8 mouse cellular contexts compared by ENCODE assay signal in the genomic region with DNA sequence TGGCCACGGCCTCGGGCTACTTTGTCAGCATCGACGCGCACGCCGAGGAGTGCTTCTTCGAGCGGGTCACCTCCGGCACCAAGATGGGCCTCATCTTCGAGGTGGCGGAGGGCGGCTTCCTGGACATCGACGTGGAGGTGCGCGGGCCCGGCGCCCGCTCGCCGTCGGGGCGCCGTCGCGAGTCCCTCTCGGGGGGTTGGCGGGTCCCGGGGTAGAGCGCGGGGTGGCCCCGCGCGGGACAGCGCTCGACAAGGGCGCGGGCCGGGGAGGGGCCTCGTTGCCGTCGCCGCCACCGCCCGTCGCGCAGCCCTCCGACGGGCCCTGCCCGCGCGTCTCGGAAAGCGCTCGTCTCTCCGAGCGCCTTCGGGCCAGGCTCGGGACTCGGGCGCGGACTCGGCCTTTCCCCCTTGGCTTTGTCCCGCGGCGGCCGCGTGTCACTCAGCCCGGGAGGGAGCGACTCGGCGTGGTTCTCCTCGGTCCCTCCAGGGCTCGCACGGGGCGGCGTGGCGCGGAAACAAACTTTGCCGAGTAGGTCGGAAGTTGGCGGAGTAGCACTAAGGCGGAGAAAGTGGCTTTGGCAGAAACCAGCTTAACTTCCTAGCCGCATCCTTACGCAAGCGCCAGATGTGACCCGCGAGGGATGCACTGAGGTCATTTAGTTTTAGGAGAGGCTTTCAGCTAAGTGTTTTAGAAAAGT. TPM values are rescaled to one million over a fixed set of nuclear protein-coding genes. Genes with fewer than 3 reads are reported as not detected.
DNase-seq lines count a peak whose midpoint lies in the region; ATAC-seq lines count a peak whose summit lies in the region.

No protein-coding gene starts in this region.

- H3K4me3 ChIP-seq in embryonic facial prominence, embryonic 10.5 days, result peak overlapping the region; percentile 99
- H3K4me3 ChIP-seq in lung, embryonic 15.5 days, result peak overlapping the region; percentile 80
- H3K4me3 ChIP-seq in neural tube, embryonic 15.5 days (replicated peaks), result peak overlapping the region; percentile 93

- peak overlapping the region; percentile 92 for H3K27ac ChIP-seq in embryonic facial prominence, embryonic 10.5 days (replicated peaks)
- peak overlapping the region; percentile 85 for H3K27ac ChIP-seq in lung, embryonic 15.5 days
- peak overlapping the region; percentile 83 for H3K27ac ChIP-seq in neural tube, embryonic 15.5 days (replicated peaks)

- H3K9ac ChIP-seq in lung, embryonic 15.5 days, result peak overlapping the region; percentile 85
- peak overlapping the region; percentile 72 for H3K9ac ChIP-seq in neural tube, embryonic 15.5 days (replicated peaks)

- no peaks in the 10 kb centered on the region for H3K27me3 ChIP-seq in embryonic facial prominence, embryonic 10.5 days (replicated peaks; ENCODE audit: low read depth, poor library complexity, severe bottlenecking)
- no peaks in the 10 kb centered on the region for H3K27me3 ChIP-seq in lung, embryonic 15.5 days
- H3K27me3 ChIP-seq in neural tube, embryonic 15.5 days (replicated peaks), result no peaks in the 10 kb centered on the region

- DNase-seq in A20 (ENCODE audit: low read depth, low spot score), result peak; percentile 72
- peak; percentile 70 for DNase-seq in embryonic facial prominence, embryonic 10.5 days (ENCODE audit: low spot score)
- DNase-seq in heart, adult 9 months (ENCODE audit: low spot score in 2 of 2), result peak; percentile 74 to 75
- DNase-seq in kidney, adult 8-10 months, result peak; percentile 73 to 75
- DNase-seq in thymus, adult 18-20 months, result peak; percentile 58 to 59

- under 1% methylated on average over 84 of the region's 89 CpGs for WGBS in embryonic facial prominence, embryonic 10.5 days
- WGBS in lung, embryonic 15.5 days, result under 1% methylated on average over 78 of the region's 89 CpGs
- under 1% methylated on average over 73 of the region's 89 CpGs for WGBS in neural tube, embryonic 15.5 days

- no peaks in the 10 kb centered on the region for H3K9me3 ChIP-seq in embryonic facial prominence, embryonic 10.5 days
- no peaks in the 10 kb centered on the region for H3K9me3 ChIP-seq in lung, embryonic 15.5 days
- H3K9me3 ChIP-seq in neural tube, embryonic 15.5 days (replicated peaks), result no peaks in the 10 kb centered on the region

- ATAC-seq in activated CD4-positive, CD25-positive, alpha-beta regulatory T cell, adult 4 months, result peak; percentile 41
- peak; percentile 73 for ATAC-seq in lung, embryonic 15.5 days (ENCODE audit: borderline replicate concordance, extremely low read depth, low FRiP score, low TSS enrichment)
- ATAC-seq in neural tube, embryonic 15.5 days (ENCODE audit: low FRiP score), result peak; percentile 67

- peak overlapping the region; percentile 65 for H3K4me2 ChIP-seq in lung, embryonic 15.5 days
- H3K4me2 ChIP-seq in neural tube, embryonic 15.5 days, result peak overlapping the region; percentile 83

- peaks cover 19% of the 10 kb centered on the region for H3K4me1 ChIP-seq in embryonic facial prominence, embryonic 10.5 days
- H3K4me1 ChIP-seq in lung, embryonic 15.5 days, result peaks cover 19% of the 10 kb centered on the region
- H3K4me1 ChIP-seq in neural tube, embryonic 15.5 days, result peaks cover 28% of the 10 kb centered on the region

- peaks cover 39% of the 10 kb centered on the region for H3K36me3 ChIP-seq in embryonic facial prominence, embryonic 10.5 days (replicated peaks)
- peaks cover 31% of the 10 kb centered on the region for H3K36me3 ChIP-seq in lung, embryonic 15.5 days
- peaks cover 29% of the 10 kb centered on the region for H3K36me3 ChIP-seq in neural tube, embryonic 15.5 days

RNA-seq across cellular contexts. Expression of gene Tmed2, which starts 0.6 kb away (rescaled TPM):
- 10 to 100 TPM; 67.0 to 80.4 TPM for polyA plus RNA-seq in activated CD4-positive, CD25-positive, alpha-beta regulatory T cell, adult 4 months (2017; shearing (Covaris generic))
- 453 and 454 TPM in 2 replicates for polyA plus RNA-seq in embryonic facial prominence, embryonic 10.5 days (2016; fragmentation: Nextera tagmentation; extraction: Ambion mirVana)
- polyA plus RNA-seq in lung, embryonic 15.5 days (2015; fragmentation: Nextera tagmentation; extraction: Ambion mirVana), result 636 TPM in 2 replicates
- polyA plus RNA-seq in neural tube, embryonic 15.5 days (2015; fragmentation: Nextera tagmentation; extraction: Ambion mirVana), result 336 and 384 TPM in 2 replicates

RNA-seq across cellular contexts. Expression of gene Rilpl1, which starts 9.9 kb away (rescaled TPM):
- under 1 TPM; 0.69 to 0.86 TPM for polyA plus RNA-seq in activated CD4-positive, CD25-positive, alpha-beta regulatory T cell, adult 4 months (2017; shearing (Covaris generic))
- 23.1 and 26.4 TPM in 2 replicates for polyA plus RNA-seq in embryonic facial prominence, embryonic 10.5 days (2016; fragmentation: Nextera tagmentation; extraction: Ambion mirVana)
- polyA plus RNA-seq in lung, embryonic 15.5 days (2015; fragmentation: Nextera tagmentation; extraction: Ambion mirVana), result 20.7 and 20.8 TPM in 2 replicates
- 14.3 and 14.6 TPM in 2 replicates for polyA plus RNA-seq in neural tube, embryonic 15.5 days (2015; fragmentation: Nextera tagmentation; extraction: Ambion mirVana)

RNA-seq across cellular contexts. Expression of gene Ddx55, which starts 11.6 kb away (rescaled TPM):
- 10 to 100 TPM; 16.3 to 16.6 TPM for polyA plus RNA-seq in activated CD4-positive, CD25-positive, alpha-beta regulatory T cell, adult 4 months (2017; shearing (Covaris generic))
- polyA plus RNA-seq in embryonic facial prominence, embryonic 10.5 days (2016; fragmentation: Nextera tagmentation; extraction: Ambion mirVana), result 16.7 and 18.2 TPM in 2 replicates
- polyA plus RNA-seq in lung, embryonic 15.5 days (2015; fragmentation: Nextera tagmentation; extraction: Ambion mirVana), result 12.3 and 12.5 TPM in 2 replicates
- 24.9 and 28.1 TPM in 2 replicates for polyA plus RNA-seq in neural tube, embryonic 15.5 days (2015; fragmentation: Nextera tagmentation; extraction: Ambion mirVana)

RNA-seq across cellular contexts. Expression of gene Eif2b1, which starts 37.9 kb away (rescaled TPM):
- 10 to 100 TPM; 49.2 to 55.6 TPM for polyA plus RNA-seq in activated CD4-positive, CD25-positive, alpha-beta regulatory T cell, adult 4 months (2017; shearing (Covaris generic))
- polyA plus RNA-seq in embryonic facial prominence, embryonic 10.5 days (2016; fragmentation: Nextera tagmentation; extraction: Ambion mirVana), result 83.7 and 88.2 TPM in 2 replicates
- 70.1 and 76.6 TPM in 2 replicates for polyA plus RNA-seq in lung, embryonic 15.5 days (2015; fragmentation: Nextera tagmentation; extraction: Ambion mirVana)
- 58.1 and 65.3 TPM in 2 replicates for polyA plus RNA-seq in neural tube, embryonic 15.5 days (2015; fragmentation: Nextera tagmentation; extraction: Ambion mirVana)

RNA-seq across cellular contexts. Expression of gene Gtf2h3, which starts 37.9 kb away (rescaled TPM):
- polyA plus RNA-seq in activated CD4-positive, CD25-positive, alpha-beta regulatory T cell, adult 4 months (2017; shearing (Covaris generic)), result 10 to 100 TPM; 52.7 to 61.3 TPM
- 114 TPM in 2 replicates for polyA plus RNA-seq in embryonic facial prominence, embryonic 10.5 days (2016; fragmentation: Nextera tagmentation; extraction: Ambion mirVana)
- 56.8 and 57.5 TPM in 2 replicates for polyA plus RNA-seq in lung, embryonic 15.5 days (2015; fragmentation: Nextera tagmentation; extraction: Ambion mirVana)
- polyA plus RNA-seq in neural tube, embryonic 15.5 days (2015; fragmentation: Nextera tagmentation; extraction: Ambion mirVana), result 39.5 and 46.0 TPM in 2 replicates

Comparison
In these comparisons a context has a peak if more than half of its experiments do, and no peak if none do; other contexts are left out.
1. Peak in every context shown above with its lines: DNase-seq, ATAC-seq, H3K4me3 ChIP-seq and H3K27ac ChIP-seq.